Mouse (Mus musculus): Measurements from ENCODE around the gene Ank2.

GRCm38 (mm10) chr3:127512794-127513335 is 13.7 kb upstream of the Ank2 start:
- TF ChIP-seq CTCF (IDR thresholded peaks at IDR 0.05): no peak
- TF ChIP-seq EP300 (IDR thresholded peaks at IDR 0.05): no peak

All from lung, postnatal 0 days (tissue).